Mouse (Mus musculus): ENCODE measurements at regions not wholly inside any gene's neighbourhood (a gene's known extent, or its start where the extent isn't known, plus 50 kb on each side); places are given as distances from the start of the nearest gene placed in this dataset.
A peak's percentile ranks its signal among the peaks of the same experiment; 100 is the strongest.

GRCm38 (mm10) chr7:50993707-50994106, 394.7 kb downstream of the 4933405O20Rik start:
- DNase-seq (ENCODE audit: low spot score in 2 of 2) = no peak

GRCm38 (mm10) chr7:51041899-51042667, 443.1 kb downstream of the 4933405O20Rik start:
- no peak for DNase-seq (ENCODE audit: low spot score in 2 of 2)

- DNase-seq (ENCODE audit: low spot score in 2 of 2) = no peak
These were observed 452.5 kb downstream of the 4933405O20Rik start for GRCm38 (mm10) chr7:51051496-51051895.

GRCm38 (mm10) chr7:51068376-51068775, 442.5 kb upstream of the Ano5 start:
- DNase-seq (ENCODE audit: low spot score in 2 of 2) = no peak

GRCm38 (mm10) chr7:51093774-51094173, 417.1 kb upstream of the Ano5 start:
- no peak for DNase-seq (ENCODE audit: low spot score in 2 of 2)

- DNase-seq (ENCODE audit: low spot score in 2 of 2) = no peak
These were observed 409.7 kb upstream of the Ano5 start for GRCm38 (mm10) chr7:51101166-51101565.

- DNase-seq (ENCODE audit: low spot score in 2 of 2) = no peak
These were observed 370.0 kb upstream of the Ano5 start for GRCm38 (mm10) chr7:51140796-51141195.

- no peak for DNase-seq (ENCODE audit: low spot score in 2 of 2)
These were observed 335.6 kb upstream of the Ano5 start for GRCm38 (mm10) chr7:51175211-51175610.

GRCm38 (mm10) chr7:51215487-51216232, 295.2 kb upstream of the Ano5 start:
- DNase-seq (ENCODE audit: low spot score in 2 of 2) = no peak

GRCm38 (mm10) chr7:51216233-51216605, 294.6 kb upstream of the Ano5 start:
- DNase-seq (ENCODE audit: low spot score in 2 of 2) = no peak

GRCm38 (mm10) chr7:51221351-51221750, 289.5 kb upstream of the Ano5 start:
- DNase-seq (ENCODE audit: low spot score in 2 of 2) = no peak

GRCm38 (mm10) chr7:51221806-51222205, 289.0 kb upstream of the Ano5 start:
- DNase-seq (ENCODE audit: low spot score in 2 of 2) = no peak

- DNase-seq (ENCODE audit: low spot score in 2 of 2) = peak; percentile 5 to 12
These were observed 283.7 kb upstream of the Ano5 start for GRCm38 (mm10) chr7:51227136-51227535.

GRCm38 (mm10) chr7:51234616-51235015, 276.2 kb upstream of the Ano5 start:
- DNase-seq (ENCODE audit: low spot score in 2 of 2) = no peak

GRCm38 (mm10) chr7:51247695-51248094, 263.1 kb upstream of the Ano5 start:
- no peak for DNase-seq (ENCODE audit: low spot score in 2 of 2)

- no peak for DNase-seq (ENCODE audit: low spot score in 2 of 2)
These were observed 256.4 kb upstream of the Ano5 start for GRCm38 (mm10) chr7:51254461-51254860.

- no peak for DNase-seq (ENCODE audit: low spot score in 2 of 2)
These were observed 251.5 kb upstream of the Ano5 start for GRCm38 (mm10) chr7:51259160-51259831.

- DNase-seq (ENCODE audit: low spot score in 2 of 2) = no peak
These were observed 246.7 kb upstream of the Ano5 start for GRCm38 (mm10) chr7:51264166-51264565.

- no peak for DNase-seq (ENCODE audit: low spot score in 2 of 2)
These were observed 244.9 kb upstream of the Ano5 start for GRCm38 (mm10) chr7:51265896-51266295.

GRCm38 (mm10) chr7:51266879-51267278, 243.9 kb upstream of the Ano5 start:
- DNase-seq (ENCODE audit: low spot score in 2 of 2) = no peak

GRCm38 (mm10) chr7:51268743-51269142, 242.1 kb upstream of the Ano5 start:
- DNase-seq (ENCODE audit: low spot score in 2 of 2) = no peak

GRCm38 (mm10) chr7:51270531-51271090, 240.2 kb upstream of the Ano5 start:
- DNase-seq (ENCODE audit: low spot score in 2 of 2) = peak; percentile 12 to 51
